Mouse (Mus musculus): ENCODE data around the gene Vat1.
"Not testable (repeated sequence)": the region's sequence is repeated elsewhere in the genome, so short reads cannot be mapped to it uniquely, and the experiment has no call there.

DNA sequence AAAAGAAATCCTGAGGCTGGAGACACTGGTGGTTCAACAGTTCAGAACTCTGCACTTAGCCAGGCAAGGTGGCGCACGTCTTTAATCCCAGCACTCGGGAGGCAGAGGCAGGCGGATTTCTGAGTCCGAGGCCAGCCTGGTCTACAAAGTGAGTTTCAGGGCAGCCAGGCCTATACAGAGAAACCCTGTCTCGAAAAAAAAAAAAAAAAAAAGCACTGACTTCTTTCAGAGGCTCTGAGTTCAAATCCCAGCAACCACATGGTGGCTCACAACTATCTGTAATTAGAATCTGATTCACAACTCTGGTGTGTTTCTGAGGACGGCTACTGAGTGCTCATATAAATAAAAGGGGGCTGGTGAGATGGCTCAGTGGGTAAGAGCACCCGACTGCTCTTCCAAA is 19.2 kb downstream of the Vat1 start:
- TF ChIP-seq CTCF (IDR thresholded peaks at IDR 0.05; ENCODE audit: extremely low read depth, insufficient read length, insufficient replicate concordance, low read depth, low read length); POLR2A (IDR thresholded peaks at IDR 0.05; ENCODE audit: low read depth, low read length): not testable (repeated sequence)

Measured in small intestine, adult 2 months (tissue).